Mouse (Mus musculus): ENCODE results near the gene Zfp511. TPM values are rescaled to one million over a fixed set of nuclear protein-coding genes. Genes with fewer than 3 reads are reported as not detected.

The Zfp511 gene
- polyA plus RNA-seq (2012; rRNA removed): 88.0 and 121 TPM in 2 replicates

DNA sequence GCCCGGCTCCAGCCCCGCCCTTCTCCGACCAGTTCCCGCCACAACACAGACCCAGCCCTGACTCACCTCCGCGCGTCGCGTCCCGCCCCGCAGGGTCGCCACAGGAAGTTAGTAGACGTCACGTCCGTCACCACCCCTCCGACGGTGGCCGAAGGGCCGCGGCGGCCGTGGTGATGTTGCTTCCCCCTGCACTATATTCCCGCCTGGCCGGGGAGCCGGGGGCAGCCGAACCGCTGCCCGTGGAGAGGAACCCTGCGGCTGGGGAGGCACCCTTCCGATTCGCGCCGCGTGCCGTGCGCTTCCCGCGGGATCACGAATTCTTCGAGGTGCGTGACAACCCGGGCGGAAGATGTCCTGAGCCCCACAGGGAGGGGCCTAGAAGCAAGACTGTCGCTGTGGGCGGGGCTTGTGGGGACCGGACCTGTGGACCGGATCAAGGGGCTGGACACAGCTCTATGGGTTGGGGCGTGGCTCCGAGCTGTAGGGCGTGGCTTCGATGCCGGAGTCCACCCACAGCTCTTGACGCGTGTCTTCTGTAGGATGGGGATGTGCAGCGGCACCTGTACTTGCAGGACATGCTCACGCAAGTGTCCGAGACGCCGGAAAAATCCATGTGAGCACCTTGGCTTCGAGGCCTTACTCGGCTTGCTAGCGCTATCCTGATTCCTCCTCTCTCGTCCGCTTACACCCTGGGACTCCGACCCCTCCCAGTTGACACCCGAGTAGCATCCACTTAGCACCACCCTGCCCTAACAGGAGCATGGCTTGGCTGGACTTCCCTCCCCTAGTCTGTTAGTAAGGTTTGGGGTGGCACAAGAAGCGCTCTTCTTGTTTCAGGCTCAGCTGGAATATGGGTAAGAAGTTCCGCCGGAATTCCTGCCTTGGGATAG, at the start of gene Zfp511, which contains the start of gene Tubgcp2:
Gene Zfp511, plus strand, starts transcription at position 111 of the 890 bp plus-strand sequence.
Gene Tubgcp2, minus strand, starts transcription at position 389 of the 890 bp plus-strand sequence.
- peak; percentile 97 for DNase-seq (ENCODE audit: low read depth)

DNA sequence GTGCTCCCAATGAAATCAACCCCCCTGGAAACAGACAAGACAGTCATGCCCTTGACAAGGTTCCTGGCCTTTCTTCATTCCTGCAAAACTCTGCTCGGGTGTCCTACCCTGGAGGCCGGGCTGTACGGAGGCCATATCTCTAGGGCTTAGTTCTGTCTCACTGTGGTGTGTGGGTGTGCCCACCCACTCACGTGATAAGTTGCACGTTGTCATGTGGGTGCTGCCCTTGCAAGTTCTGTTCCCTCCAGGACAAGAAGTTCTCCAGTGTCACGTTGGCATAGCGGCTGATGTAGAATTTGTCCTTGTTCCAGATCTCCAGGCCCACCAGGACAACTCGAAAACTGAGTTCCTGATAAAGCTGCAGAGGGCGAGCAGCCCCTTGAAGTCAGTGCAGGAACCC, 47.9 kb upstream of the Zfp511 start:
- no peak for TF ChIP-seq POLR2A (IDR thresholded peaks at IDR 0.05; ENCODE audit: borderline replicate concordance, extremely low read depth, insufficient read depth, insufficient read length, poor library complexity, severe bottlenecking)
- TF ChIP-seq CTCF (IDR thresholded peaks at IDR 0.05; ENCODE audit: borderline replicate concordance, extremely low read depth, insufficient read depth, insufficient read length): no peak
- DNase-seq (ENCODE audit: low read depth): no peak

More for the DNA sequence above, at the start of gene Zfp511, which contains the start of gene Tubgcp2:
- TF ChIP-seq POLR2A (IDR thresholded peaks at IDR 0.05; ENCODE audit: borderline replicate concordance, extremely low read depth, insufficient read depth, insufficient read length, poor library complexity, severe bottlenecking): peak; percentile 75; the same call in 1 of the 2 replicates
- no peak for TF ChIP-seq CTCF (IDR thresholded peaks at IDR 0.05; ENCODE audit: borderline replicate concordance, extremely low read depth, insufficient read depth, insufficient read length)

DNA sequence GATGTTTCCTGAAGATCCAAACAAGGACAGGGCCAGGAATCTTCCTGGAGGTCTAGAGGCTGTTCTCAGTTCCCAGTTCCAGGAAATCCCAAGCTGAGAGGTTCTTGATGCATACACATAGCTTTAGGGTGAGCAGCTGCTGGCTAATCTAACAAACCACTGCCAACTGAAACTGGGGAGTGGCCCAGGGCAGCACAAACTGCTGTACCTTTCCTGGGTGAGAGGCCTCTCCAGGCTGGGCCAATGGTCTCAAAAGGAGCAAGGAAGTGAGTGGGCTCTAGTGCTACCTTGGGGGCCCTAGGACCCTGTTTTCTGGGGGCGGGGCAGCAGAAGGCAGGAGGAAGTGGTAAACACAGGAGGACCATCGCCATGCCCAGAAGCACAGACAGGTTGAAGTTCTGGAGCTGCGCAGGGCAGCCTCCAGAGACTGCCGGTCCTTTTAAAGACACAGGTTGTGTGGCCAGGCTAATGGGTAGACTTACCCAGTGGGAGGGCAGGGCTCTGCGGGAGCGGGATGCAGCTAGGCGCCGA, 45.3 kb upstream of the Zfp511 start:
- no peak for DNase-seq (ENCODE audit: low read depth)
- TF ChIP-seq CTCF (IDR thresholded peaks at IDR 0.05; ENCODE audit: borderline replicate concordance, extremely low read depth, insufficient read depth, insufficient read length): no peak
- TF ChIP-seq POLR2A (IDR thresholded peaks at IDR 0.05; ENCODE audit: borderline replicate concordance, extremely low read depth, insufficient read depth, insufficient read length, poor library complexity, severe bottlenecking): no peak

DNA sequence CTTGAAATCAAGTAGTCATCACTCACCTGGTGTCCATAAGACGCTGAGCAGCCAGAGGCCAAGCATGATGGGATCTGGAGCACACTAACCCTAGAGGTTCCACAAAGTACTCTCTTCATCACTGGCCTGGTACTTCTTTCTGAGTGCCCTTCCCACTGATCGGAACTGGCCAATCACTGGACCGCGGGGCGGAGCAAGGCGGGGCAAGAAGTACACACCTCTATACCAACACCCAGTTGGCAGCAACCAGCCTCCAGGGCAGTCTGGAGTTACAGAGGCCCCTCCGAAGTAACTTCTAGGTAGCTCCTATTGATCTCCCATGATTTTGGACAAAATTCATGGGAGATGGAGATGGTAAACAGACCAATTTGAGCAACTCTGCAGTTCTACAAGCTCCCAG, 43.8 kb upstream of the Zfp511 start, which contains the start of gene Adam8:
Gene Adam8, minus strand, starts transcription at position 157 of the 400 bp plus-strand sequence.
- TF ChIP-seq POLR2A (IDR thresholded peaks at IDR 0.05; ENCODE audit: borderline replicate concordance, extremely low read depth, insufficient read depth, insufficient read length, poor library complexity, severe bottlenecking) (no peak), CTCF (IDR thresholded peaks at IDR 0.05; ENCODE audit: borderline replicate concordance, extremely low read depth, insufficient read depth, insufficient read length) (no peak)
- peak; percentile 4 for DNase-seq (ENCODE audit: low read depth)

DNA sequence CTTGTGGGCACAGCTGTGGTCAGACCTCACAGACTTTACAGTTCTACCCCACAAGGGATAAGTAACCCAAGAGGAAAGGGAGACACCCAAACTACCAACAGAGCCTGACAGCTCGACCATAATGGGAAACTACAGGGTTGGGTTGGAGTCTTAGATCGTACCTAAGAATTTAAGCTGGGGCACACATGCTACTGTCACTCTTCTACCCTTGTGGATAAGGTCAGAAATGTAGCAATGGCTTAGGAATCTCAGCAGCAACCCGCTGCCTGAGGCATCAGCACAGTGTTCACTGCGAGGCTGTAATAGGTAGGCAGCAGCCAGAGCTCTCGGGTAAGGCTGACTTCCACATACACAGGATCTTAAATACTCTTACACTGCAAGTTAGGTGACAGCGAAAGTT, 42.7 kb upstream of the Zfp511 start:
- no peak for DNase-seq (ENCODE audit: low read depth)

DNA sequence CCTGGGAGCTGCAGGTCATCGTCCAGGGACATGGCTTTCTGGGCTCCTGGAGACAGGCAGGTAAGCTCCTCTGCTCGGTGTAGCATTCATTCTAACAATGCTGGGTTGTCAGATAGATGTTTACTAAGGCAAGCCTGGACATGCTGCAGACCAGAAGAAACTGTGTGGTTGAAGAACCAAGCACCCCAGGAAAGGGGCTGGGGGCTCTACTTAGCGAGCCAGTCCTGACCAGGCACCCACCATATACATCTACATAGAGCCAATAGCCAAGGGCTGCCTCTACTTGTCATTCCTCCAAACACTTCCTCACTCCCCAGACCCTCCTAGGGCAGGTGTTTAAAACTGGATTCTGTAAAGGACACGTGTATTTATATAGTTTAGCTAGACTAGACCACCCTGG, 42.0 kb upstream of the Zfp511 start:
- TF ChIP-seq CTCF (IDR thresholded peaks at IDR 0.05; ENCODE audit: borderline replicate concordance, extremely low read depth, insufficient read depth, insufficient read length) (no peak), POLR2A (IDR thresholded peaks at IDR 0.05; ENCODE audit: borderline replicate concordance, extremely low read depth, insufficient read depth, insufficient read length, poor library complexity, severe bottlenecking) (no peak)
- no peak for DNase-seq (ENCODE audit: low read depth)

More for the DNA sequence above, 42.7 kb upstream of the Zfp511 start:
- TF ChIP-seq CTCF (IDR thresholded peaks at IDR 0.05; ENCODE audit: borderline replicate concordance, extremely low read depth, insufficient read depth, insufficient read length): no peak
- TF ChIP-seq POLR2A (IDR thresholded peaks at IDR 0.05; ENCODE audit: borderline replicate concordance, extremely low read depth, insufficient read depth, insufficient read length, poor library complexity, severe bottlenecking): no peak

DNA sequence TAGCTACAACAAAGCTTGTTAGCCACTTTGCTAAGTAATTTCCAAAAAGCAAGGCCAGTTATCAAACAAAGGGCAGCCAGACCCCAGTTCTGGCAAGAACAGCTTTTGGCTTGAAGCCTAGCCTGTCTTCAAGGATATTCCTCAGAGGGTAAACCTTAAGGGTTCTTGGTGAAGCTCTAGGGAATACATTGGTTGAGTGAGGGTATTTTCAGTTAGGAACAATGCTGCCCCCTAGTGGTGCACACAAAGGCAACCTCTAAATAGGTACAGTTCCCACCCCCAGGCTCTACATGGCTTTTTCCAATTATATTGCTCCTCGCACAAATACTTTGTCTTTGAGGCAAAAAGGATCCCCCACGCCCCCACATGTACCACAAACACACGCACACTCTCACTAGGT, 41.5 kb upstream of the Zfp511 start:
- DNase-seq (ENCODE audit: low read depth): peak; percentile 83
- TF ChIP-seq POLR2A (IDR thresholded peaks at IDR 0.05; ENCODE audit: borderline replicate concordance, extremely low read depth, insufficient read depth, insufficient read length, poor library complexity, severe bottlenecking) (no peak), CTCF (IDR thresholded peaks at IDR 0.05; ENCODE audit: borderline replicate concordance, extremely low read depth, insufficient read depth, insufficient read length) (peak; percentile 79)

DNA sequence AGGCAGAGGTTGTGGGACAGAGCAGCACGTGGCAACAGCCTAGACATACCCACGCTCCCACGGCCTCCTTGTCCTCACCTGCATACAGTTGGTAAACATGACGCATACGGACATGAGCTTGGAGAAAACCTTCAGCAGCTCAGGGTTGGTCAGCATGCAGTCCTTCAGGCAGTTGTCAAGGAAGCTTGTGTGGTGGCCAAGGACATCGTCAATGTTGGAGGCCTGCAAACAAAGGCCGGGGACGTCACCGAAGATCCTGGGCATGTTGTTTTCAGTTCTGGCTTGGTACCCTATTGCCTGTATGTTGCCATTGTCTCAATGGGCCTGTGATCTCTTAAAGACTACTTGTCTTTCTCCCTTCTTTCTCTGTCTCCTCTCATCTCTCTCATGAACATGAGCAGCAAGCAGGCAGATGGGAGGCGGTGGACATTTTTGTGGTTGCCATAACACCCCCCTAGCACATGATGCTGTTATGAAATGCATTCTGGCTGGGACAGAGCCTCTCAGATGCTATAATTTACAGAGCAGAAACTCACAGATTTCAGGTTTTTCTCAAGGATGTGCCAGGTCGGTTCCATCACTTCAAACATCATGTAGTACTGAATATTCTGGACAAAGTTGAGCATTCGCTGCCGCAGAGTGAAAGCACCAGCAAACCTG, 37.4 kb upstream of the Zfp511 start:
- TF ChIP-seq CTCF (IDR thresholded peaks at IDR 0.05; ENCODE audit: borderline replicate concordance, extremely low read depth, insufficient read depth, insufficient read length): no peak
- no peak for TF ChIP-seq POLR2A (IDR thresholded peaks at IDR 0.05; ENCODE audit: borderline replicate concordance, extremely low read depth, insufficient read depth, insufficient read length, poor library complexity, severe bottlenecking)
- no peak for DNase-seq (ENCODE audit: low read depth)

DNA sequence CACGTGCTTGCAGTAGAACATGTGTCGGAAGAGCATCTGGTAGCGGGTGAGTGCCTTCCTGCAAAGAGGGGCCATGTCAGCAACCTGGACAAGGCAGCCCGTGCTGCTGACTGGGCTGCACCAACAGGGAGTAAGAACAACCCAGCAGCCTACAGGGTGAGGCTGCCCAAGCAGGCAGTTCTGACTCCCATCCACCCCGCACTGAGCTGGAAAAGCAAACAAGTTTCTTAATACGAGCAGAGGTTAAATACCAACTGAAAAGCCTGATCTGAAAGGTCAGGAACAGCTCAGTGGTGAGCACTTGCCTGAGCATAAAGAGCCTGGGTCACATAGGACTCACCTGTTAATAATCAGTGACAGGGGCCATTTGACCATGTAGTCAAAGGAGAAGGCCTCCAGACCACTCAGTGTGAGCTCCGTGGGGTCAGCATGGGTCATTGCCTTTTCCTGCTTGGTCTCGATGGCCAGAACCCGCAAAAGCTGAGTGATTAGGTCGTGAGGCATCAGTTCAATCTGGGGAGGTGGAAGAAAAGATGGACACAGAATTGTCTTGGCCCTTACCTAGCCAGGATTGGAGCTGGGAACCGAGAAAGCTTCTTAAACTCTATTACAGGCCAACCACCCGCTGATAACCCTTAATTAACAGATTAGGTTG, 35.0 kb upstream of the Zfp511 start:
- no peak for DNase-seq (ENCODE audit: low read depth)
- TF ChIP-seq POLR2A (IDR thresholded peaks at IDR 0.05; ENCODE audit: borderline replicate concordance, extremely low read depth, insufficient read depth, insufficient read length, poor library complexity, severe bottlenecking): no peak
- TF ChIP-seq CTCF (IDR thresholded peaks at IDR 0.05; ENCODE audit: borderline replicate concordance, extremely low read depth, insufficient read depth, insufficient read length): no peak

DNA sequence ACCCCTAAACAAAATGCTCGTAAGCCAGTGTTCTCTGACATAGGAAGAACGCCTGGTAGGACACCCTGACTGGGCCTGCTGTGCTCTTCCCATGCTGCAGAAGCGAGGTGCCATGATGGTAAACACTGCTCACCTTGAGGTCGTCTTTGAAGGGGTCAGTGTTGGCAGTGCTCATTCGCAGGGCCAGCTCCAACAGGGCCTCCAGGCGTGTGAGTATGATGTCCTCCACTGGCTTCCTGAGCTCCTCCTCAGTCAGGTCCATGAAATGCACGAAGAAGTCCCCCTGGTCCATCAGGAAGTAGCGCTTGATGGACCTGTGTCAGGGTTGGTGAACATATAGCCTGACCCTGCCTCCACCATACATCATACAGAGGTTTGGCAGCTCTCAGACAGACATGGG, 31.5 kb upstream of the Zfp511 start:
- TF ChIP-seq CTCF (IDR thresholded peaks at IDR 0.05; ENCODE audit: borderline replicate concordance, extremely low read depth, insufficient read depth, insufficient read length) (no peak), POLR2A (IDR thresholded peaks at IDR 0.05; ENCODE audit: borderline replicate concordance, extremely low read depth, insufficient read depth, insufficient read length, poor library complexity, severe bottlenecking) (no peak)
- no peak for DNase-seq (ENCODE audit: low read depth)
